Mouse (Mus musculus) T-helper 2 cell (primary cell): ENCODE measurements around the gene Rgs13.
"Not testable (repeated sequence)": the region's sequence is repeated elsewhere in the genome, so short reads cannot be mapped to it uniquely, and the experiment has no call there.

Source experiments
- in situ Hi-C: fragments of 300-600 bp; cut with MboI, MseI; formaldehyde crosslinking; loops from one replicate; pipeline ENCODE4 v1.15.1; 2025; ENCODE audit warnings: high pct_unique_total_duplicates

The Rgs13 gene

GRCm38 (mm10) chr1:144152526-144152925 lies 24.6 kb downstream of the Rgs13 start:
- in situ Hi-C loops, result loop anchor here (10.0 kb wide), 1 partner anchor 328 kb away; no protein-coding TSS in a partner anchor

- in situ Hi-C loops, result loop anchor here (10.0 kb wide), 1 partner anchor 327 kb away; no protein-coding TSS in a partner anchor
Measured at GRCm38 (mm10) chr1:144152184-144152525, 25.0 kb downstream of the Rgs13 start.

GRCm38 (mm10) chr1:144151401-144152183 lies 25.6 kb downstream of the Rgs13 start:
- in situ Hi-C loops, result loop anchor here (10.0 kb wide), 1 partner anchor 327 kb away; no protein-coding TSS in a partner anchor

- in situ Hi-C loops, result loop anchor here (10.0 kb wide), 1 partner anchor 325 kb away; no protein-coding TSS in a partner anchor
Measured at GRCm38 (mm10) chr1:144149997-144150396, 27.2 kb downstream of the Rgs13 start.

GRCm38 (mm10) chr1:144141398-144141797 lies 35.8 kb downstream of the Rgs13 start:
- in situ Hi-C loops, result not testable (repeated sequence)

- in situ Hi-C loops, result no loop called here
Measured at GRCm38 (mm10) chr1:144139847-144140246, 37.3 kb downstream of the Rgs13 start.

GRCm38 (mm10) chr1:144127965-144128364 lies 49.2 kb downstream of the Rgs13 start:
- in situ Hi-C loops, result no loop called here

- in situ Hi-C loops, result no loop called here
Measured at GRCm38 (mm10) chr1:144120042-144120441, 57.1 kb downstream of the Rgs13 start.

- in situ Hi-C loops, result no loop called here
Measured at GRCm38 (mm10) chr1:144119456-144119855, 57.7 kb downstream of the Rgs13 start.

GRCm38 (mm10) chr1:144115848-144116727 lies 61.1 kb downstream of the Rgs13 start:
- in situ Hi-C loops, result no loop called here

- in situ Hi-C loops, result no loop called here
Measured at GRCm38 (mm10) chr1:144113438-144114074, 63.6 kb downstream of the Rgs13 start.

- in situ Hi-C loops, result no loop called here
Measured at GRCm38 (mm10) chr1:144112946-144113345, 64.2 kb downstream of the Rgs13 start.

- in situ Hi-C loops, result no loop called here
Measured at GRCm38 (mm10) chr1:144098587-144099258, 78.4 kb downstream of the Rgs13 start.

- in situ Hi-C loops, result no loop called here
Measured at GRCm38 (mm10) chr1:144090410-144090809, 86.8 kb downstream of the Rgs13 start.
